Mouse (Mus musculus) layer of hippocampus, adult 18-20 months (tissue): ENCODE results near the gene Mphosph9. TPM values are rescaled to one million over a fixed set of nuclear protein-coding genes. Genes with fewer than 3 reads are reported as not detected.

Experiments
- DNase-seq, 2 experiments: peaks; one replicate each; pipeline ENCODE4 v3.0.0; 2022; ENCODE audit warnings: low spot score in 2 of 2
- total RNA-seq, 2 experiments: library from RNA; stranded (reverse); gene quantifications; 2 replicates each; pipeline ENCODE4 v1.2.3; 2021

Mphosph9 gene
- total RNA-seq, 2 experiments from 2014 or later: 16.6 to 18.6 TPM

DNA sequence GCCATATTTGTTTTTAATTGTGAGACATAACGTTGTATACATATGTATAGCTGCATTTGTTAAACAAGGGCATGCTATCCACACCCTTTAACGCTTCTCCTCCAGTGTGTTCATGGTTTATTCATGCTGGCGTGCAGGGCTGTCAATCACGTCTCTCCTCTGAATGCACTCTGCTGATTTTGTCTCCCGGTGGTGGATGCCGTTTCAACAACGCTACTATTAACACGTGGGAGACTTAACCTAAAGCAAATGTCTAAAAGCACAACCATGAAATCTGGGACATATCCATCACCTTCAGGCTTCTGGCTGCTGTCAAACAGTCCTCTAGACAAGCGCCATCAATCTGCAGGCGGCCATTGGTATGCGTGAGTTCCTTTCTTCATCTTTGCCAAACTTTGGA lies 58.1 kb downstream of the Mphosph9 start:
- no peak for DNase-seq

DNA sequence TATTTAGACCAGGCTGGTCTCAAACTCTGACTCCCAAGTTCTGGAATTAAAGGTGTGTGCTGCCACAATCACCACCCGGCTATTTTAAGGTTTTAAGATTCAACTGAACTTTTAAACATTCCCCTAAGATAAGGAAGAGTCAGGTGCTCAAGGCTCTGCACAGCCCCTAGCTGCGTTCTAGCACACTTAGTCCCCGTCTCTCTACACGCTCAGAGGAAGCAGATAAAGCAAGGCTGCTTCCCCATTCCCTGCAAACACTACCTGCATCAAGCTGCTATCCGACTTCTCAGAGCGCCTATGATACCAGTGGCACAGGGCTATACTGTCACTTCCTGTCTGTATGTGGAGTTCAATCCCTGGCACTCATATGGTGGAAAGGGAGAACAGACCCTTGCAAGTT lies 60.1 kb downstream of the Mphosph9 start:
- DNase-seq: no peak

DNA sequence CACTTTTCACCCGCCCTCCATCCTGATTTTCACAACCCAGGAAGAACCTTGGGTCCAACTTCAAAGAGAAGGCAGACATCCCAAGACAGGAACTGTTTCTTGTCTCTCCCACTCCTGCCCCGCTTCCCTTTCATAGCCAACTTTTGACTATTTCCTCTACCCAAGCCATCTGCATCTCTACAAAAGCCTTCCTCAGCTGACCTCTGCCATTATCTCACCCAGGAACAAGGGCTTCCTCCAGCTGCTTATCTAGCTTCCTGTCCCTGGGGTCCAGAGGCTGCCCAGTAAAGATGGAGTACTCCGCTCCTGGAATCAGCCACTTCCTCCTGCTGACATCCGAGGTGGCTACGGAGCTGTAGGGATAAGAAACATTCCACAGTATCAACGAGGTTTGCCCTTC lies 61.0 kb downstream of the Mphosph9 start:
- DNase-seq: no peak

DNA sequence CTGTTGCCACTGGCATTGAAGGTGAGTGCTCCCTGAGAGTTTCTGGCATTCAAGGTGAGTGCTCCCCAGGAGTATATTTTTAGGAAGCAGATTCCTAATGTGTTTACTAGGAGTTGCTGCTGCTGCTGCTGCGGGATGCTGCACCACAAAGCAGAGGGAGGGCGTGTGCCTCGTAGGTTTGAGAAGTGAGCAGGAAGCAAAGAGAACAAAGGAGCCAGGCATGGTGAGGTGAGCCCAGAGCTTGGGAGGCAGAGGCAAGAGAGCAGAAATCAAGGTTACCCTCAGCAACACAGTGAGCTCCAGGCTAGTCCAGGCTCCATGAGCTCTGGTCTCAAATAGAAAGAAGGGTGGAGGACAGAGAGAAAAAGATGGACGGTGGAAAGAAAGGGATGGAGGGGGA lies 64.5 kb downstream of the Mphosph9 start:
- DNase-seq: no peak

DNA sequence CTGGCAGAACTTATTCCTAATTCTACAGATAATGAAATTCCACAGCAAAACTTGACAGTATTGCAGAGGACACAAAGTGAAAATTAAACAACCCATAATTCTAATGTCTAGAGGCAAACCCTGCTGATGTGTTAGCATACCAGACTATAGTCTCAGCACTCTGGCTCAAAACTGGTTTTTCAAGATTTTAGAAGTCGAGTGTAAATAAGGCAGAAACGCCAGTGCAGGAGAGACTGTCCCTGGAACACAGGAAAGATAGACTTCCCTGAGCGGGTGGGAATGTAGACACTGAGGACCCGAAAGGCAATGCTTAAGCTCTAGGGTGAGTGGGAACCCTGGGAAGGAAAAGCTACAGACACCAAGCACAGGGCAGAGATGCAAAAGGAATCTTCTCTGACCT lies 65.7 kb downstream of the Mphosph9 start:
- no peak for DNase-seq

DNA sequence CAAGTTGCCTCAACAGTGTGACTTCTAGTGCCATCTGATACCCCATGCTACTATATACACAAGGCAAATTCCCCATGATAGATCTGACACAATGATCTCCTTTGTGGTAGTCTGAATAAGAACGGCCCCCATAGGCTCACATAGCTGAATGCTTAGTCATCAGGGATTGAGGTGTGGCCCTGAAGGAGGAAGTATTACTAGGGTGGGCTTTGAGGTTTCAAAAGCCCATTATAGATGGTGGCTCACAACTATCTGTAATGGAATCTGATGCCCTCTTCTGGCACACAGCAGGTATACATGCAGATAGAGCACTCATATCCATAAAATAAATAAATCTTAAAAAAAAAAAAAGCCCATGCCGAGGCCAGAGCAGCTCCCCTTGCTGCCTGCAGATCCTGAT lies 68.6 kb downstream of the Mphosph9 start:
- DNase-seq: no peak

DNA sequence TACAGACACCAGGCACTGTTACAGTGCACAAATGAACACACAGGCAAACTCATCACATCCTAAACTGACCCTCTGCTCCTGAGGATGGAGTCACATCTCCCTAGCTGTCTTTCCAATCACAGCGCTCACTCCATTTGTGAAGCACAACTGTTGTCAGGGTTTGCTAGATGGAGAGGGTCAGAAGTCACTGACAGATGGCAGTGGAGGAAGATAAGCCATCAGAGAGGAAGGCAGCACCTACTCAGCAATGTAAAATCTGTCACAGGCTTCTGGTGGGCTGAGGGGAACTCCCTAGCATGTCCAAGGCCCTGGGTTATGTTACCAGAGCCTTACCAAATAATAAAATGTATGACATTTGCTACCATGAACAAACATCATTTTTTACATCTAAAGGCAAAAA lies 69.7 kb downstream of the Mphosph9 start:
- no peak for DNase-seq

DNA sequence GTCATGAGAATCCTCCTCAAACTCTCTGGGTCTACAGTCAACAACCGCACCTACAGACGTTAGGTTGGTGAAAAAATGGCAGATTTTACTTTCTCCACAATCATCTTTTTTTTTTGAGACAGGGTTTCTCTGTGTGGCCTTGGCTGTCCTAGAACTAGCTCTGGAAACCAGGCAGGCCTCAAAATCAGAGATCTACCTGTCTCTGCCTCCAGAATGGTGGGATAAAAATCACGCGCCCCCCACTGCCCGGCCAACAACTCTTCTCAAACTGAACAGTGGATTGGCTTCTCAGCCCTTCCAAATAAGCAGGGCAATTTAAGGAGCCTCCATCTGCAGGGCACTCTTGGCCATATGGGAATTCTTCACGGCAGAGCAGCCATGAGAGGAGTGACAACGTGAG lies 72.6 kb downstream of the Mphosph9 start:
- DNase-seq: no peak

DNA sequence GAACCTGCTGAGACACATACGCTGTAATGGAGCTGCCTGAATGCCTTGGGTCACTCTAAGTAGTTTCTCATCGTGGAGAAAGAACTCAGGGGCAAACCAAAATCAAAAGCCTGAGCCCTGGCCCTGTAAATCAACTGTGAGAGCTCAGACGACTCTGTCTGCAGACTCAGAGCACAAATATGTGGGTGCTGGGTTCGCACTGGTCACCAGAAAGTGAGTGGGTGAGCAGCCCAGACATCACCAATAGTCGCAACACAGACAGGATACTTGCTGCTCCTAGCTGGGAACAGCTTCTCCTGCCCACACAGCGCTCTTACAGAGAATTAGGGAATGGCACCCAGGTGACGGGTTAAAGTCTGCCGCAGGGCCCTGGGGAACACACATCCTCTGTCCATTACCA lies 74.2 kb downstream of the Mphosph9 start:
- no peak for DNase-seq

DNA sequence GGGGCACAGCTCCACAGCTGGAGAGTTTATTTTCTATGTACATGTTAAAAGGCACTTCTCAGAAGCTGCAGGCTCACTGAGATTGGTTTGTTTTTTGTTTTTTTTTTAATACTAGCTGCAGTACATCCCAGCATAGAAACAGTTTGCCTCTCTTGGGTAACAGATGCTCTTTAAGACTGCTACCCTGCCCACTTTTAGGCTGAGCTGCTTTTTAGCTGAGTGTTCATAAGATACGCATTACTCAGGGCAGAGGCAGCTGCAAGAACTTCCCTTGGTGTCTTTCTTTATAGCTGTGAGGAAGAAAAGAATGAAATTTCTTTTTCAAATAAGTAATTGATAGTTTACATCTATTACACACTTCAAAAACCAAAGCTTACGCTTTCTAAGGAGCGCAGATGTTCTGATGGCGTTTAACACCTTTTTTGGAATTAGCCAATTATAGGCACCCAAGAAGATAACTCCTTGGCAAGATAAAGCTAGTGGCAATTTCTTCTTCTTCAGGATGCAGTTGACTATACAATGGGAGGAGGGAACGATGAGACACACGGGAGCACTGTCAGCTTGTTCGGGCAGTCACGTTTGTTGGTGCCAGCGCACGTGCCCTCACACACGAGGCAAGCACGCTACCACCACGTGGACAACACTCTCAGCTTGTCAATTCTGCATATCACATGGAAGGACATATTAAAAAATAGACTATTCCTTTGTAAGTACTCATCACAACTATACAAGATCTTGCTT lies 75.0 kb downstream of the Mphosph9 start:
- peak in 1 of 2 experiments; percentile 49 for DNase-seq

DNA sequence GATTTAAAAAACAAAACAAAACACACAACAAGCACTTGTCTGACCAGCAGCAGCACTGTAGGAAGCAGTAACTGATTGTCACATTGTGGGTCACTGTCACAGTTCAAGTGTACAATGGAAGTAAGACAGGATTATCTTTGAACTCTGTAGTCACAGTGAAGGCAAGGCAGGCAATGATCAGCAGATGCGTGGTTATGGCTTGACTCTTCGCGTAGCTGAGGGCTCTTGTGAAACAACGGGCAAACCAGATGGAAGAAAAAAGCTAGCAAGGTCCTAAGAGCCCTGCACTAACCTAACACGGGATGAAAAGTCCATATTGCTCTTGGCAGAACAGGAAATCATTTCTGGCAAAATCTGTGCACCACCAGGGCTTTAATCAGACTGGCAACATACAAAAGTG lies 76.7 kb downstream of the Mphosph9 start:
- no peak for DNase-seq

DNA sequence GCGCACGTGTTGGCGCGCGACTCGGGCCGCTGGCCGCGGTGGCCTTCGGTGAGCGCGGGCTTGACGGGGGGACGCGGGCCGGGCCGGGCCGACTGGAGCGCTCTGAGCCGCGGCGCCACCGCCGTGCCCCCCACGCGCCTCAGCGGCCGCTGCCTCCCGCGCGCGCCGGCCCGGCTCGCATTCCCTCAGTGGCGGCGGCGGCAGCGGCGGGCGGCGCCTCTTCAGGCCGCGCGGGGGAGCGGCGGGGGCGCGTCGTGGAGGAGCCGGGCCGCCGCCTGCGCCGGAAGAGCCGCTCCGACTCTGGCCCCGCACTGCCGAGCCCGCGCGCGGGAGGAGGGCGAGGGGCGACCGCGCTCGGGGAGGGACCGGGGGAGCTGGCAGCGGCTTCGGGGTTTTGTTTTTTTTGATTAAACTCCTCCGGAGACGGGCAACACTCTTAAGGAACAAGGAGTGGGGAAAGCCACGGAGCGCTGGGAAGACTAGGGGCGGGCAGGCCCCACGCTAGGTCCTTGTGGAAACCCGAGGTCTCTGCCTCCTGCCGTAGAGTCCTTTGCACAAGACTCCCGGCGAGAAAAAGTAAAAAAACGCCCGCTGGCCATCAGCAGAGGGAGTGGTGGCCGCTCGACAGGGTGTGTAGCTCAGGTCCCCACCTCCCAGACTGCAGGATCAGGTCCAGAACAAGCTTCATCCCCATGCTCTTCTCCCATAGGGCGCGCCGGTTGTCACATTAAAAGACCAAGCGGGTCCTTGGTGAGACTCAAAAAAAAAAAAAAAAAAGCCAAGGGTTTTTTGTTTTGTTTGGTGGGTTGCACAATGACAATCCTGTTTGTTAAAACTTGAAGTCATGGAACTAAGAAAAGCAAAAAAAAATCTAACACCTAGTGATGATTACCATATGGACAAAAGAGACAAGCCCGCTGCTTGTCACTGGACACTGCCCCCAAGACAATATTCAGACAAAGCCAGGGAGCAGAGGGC lies 77.9 kb downstream of the Mphosph9 start, which contains the start of gene Pitpnm2:
Gene Pitpnm2 (minus strand): TSS at position 147 of the 978 bp plus-strand sequence.
- DNase-seq: no peak

DNA sequence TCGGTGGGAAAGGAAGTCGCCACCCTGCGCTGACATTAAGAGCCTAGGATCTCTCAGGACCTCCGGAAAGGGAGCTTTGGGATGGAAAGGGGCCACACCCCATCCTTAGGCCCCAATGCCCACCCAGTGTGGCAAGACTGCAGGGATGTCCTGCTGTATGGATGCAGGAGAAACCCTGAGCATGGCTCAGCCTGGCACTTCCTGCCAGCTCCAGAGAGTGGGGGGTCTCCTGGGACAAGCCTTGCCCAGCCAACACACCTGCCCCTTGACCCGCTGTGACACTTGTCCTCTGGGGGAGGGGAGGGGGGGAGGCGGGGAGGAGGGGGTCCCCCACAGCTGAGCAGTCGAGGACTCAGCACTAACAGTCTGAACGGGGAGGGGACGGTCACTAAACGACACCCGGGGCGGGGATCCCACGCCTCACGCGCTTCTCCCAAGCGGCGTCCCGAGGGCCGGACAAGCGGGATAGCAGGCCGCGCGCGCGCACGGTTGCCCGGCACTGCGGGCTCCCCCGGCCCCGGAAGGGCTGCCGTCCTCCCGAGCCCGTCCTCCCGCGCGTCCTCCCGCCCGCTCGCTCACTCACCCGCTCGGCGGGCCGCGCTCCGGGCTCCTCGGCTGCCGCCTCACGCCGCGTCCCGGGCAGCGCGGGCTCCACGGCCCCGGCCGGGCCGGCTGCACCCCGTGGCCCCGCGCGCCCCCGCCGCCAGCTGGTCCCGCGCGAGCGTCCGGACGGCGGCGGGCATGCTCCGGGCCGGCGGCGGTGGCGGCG lies 78.7 kb downstream of the Mphosph9 start:
- no peak for DNase-seq

DNA sequence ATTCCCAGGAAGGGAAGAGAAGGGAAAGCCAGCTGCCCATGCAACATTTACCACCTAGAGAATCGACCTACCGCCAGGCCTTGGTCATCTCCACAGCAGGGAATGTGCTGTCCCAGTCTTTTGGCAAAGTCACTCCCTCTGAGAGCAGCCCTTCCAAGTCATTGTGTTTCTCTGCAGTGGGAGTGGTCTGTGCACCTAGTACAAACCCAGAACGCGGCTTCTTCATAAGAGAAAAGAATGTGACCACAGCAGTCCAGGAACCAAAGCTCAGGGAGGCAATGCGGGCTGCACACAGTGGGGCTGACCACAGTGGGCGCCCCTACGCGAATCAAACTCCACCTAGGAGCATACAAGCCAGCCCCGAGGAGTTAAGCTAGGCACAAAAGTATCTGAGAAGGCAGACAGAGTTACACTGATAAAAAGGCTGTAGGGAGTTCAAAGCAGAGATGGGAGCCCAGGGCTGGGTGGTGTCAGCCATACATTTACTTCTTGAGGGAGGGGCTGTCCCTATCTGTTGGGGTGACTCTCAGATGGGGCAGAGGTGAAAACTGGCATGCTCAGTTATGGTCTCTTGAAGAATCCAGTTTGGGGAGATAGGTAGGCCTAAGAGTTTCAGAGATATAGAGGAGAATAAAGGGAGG lies 79.7 kb downstream of the Mphosph9 start:
- DNase-seq: no peak

DNA sequence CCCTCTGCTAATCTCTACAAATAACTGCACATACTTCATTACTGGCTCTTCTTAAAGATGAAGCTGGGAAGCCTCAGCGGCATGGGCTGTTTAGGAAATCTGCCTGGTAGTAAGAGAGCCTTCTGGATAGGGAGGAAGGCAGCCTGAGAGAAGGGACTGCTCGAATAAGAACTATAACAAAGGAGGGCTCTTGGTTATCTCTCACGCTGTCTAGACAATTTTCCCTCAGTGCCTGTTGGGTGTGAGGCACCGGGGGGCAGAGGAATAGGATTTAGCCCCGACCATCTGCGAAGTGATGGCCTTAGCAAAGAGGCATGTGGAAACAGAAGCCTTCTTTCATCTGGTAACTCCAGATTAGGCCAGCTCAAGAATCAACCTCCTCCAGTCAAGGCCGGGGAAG lies 80.5 kb downstream of the Mphosph9 start:
- DNase-seq: no peak

DNA sequence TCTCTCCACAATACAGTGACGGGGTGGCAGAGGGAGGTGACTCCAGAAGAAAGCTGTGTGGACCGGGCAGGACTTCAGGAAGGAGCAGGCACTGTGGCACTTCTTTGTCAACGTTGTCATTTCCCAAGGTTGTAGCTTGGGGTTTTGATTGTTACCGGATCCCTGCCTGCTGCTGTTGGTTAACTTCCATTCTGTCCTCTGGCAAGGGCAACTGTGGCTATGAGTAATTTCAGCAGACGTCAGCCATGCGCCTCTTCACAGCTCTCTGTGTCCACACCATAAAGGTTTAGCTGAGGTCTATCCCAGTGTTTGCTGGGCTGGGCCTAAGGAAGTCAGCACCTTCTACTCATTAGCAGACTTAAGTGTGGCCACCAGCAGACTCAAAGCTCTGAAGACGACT lies 82.9 kb downstream of the Mphosph9 start:
- no peak for DNase-seq

DNA sequence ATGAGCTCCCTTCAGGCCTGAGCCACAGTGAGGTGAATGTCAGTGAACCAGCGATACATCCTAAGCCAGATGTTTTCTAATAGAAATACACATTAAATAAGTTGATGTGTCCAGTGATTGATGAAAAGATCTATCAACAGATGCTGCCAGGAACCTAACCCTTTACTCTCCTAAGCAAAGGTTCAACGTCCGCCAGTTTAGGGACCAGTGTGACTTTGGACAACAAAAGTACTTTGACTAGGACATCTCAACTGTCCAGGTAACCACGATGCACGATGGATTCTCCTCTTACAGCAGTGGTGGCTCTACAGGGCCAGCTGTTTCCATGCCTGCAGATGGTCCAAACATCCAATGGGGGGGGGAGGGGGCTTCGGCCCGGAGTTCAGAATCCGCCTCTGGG lies 83.3 kb downstream of the Mphosph9 start:
- DNase-seq: no peak

DNA sequence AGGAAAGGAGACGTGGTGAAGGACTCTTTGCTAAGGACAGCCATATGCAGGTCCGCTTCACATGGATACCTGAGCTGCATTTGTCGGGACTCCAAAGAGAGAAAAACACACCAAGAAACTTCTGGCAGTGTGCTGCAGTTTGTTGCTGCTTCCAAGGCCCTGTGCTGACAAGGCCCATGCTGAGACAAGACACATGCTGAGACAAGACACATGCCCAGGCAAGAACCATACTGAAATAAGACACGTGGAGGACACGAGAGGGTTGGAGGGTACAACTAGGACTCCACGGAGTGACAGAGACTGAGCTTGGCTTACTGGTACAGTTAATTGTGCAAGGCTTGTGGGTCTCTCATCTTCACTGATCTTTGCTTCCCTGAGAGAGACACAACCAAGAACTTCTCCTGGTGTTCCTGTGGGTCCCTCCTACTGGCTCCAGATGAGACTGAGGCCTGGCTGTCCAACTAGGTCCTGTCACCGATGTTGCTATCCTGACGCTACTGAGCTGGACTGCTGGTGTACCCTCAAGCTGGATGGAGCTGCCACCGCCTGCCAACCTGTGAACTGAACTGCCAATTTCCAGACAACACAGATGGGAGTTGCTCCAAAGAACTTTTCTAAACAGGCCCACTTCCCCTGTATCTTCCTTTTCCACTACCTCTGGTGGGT lies 84.4 kb downstream of the Mphosph9 start:
- DNase-seq: no peak

DNA sequence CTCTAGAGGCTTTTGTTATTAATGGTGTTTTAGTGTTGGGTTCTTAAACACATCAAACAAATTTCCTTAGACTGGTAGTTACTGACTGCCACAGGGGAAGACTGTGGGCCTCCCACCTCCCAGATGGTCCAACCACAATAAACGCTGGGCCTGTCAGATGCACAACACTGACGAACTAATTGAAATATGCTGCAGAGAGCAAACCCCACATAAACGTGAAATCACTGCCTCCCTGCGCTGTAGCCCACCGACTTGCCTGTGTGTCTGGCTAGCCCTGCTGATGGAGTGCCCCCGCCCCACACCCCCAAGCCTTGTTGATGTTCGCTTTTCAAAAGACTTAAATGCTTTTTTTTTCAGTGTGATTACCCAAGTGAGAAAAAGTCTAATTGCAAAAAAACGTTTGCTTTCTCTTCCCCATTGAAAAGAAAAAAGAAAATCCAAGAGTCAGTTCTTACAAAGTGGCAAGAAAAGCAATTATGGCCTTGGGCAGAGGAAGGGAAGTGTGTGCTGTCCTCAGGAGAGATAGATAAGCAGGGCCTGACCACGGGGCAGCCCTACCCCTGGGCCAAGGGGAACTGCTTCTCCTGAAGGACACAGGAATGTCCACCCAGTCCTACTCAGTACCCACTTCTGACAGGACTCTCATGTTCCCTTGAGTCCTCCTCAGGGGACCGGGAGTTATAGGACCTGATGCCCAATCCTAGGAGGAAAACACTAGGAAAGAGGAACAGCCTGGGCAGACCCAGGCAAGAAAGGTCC lies 85.9 kb downstream of the Mphosph9 start:
- peak; percentile 80 to 83 for DNase-seq
